Mouse (Mus musculus): Measurements from ENCODE around the gene 4930426L09Rik. TPM values are rescaled to one million over a fixed set of nuclear protein-coding genes. Genes with fewer than 3 reads are reported as not detected.

The 4930426L09Rik gene
- polyA plus RNA-seq (2015; fragmentation: Nextera tagmentation; extraction: Ambion mirVana), result 0.34 and 0.68 TPM in 2 replicates

DNA sequence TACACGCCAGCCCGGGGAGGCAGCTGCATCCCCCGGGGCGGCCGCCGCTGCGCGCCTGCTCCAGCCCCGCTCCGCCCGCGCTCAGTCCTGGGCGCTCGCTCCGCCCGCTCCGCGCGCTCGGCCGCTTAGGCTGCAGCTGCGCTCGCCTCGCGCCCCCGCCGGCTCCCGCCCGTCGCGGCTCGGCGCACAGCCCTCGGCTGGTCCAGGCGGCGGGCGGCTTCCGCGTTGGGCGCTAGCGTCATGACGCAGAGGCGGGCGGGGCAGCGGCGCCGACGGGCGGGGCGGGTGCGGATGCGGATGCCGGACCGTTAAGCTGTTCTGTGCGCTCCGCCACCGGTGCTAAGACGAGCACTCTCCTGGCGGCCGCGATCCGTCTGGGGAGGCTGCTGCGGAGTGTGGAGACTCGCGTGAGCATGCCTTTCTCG lies at the start of gene 4930426L09Rik, which contains the start of gene Pip4k2a:
4930426L09Rik (plus strand) TSS at position 290 of the 425 bp plus-strand sequence.
Pip4k2a (minus strand) TSS at position 73 of the 425 bp plus-strand sequence.

Other genes with a start within 250 kb of the 4930426L09Rik start
- 11.4 and 13.3 TPM in 2 replicates for gene Pip4k2a, start 217 bp upstream of the 4930426L09Rik start, polyA plus RNA-seq (2015; fragmentation: Nextera tagmentation; extraction: Ambion mirVana)
- 0.74 and 1.1 TPM in 2 replicates for gene Armc3, start 201.0 kb downstream of the 4930426L09Rik start, polyA plus RNA-seq (2015; fragmentation: Nextera tagmentation; extraction: Ambion mirVana)